ENCODE assay signal across 12 mouse cellular contexts in genomic region chr9:66887960-66888610, GRCm38 (mm10). TPM values are rescaled to one million over a fixed set of nuclear protein-coding genes. Genes with fewer than 3 reads are reported as not detected.
DNase-seq lines count a peak whose midpoint lies in the region; TF ChIP-seq lines count a peak whose summit lies in the region.
"Had no signal": no experiment of that assay in that cellular context is flagged by ENCODE, and none has a peak within 500 bp of the region (broad histone marks: within the 10 kb centered on the region; RNA-seq: fewer than 3 reads in every experiment).

No protein-coding gene starts in this region.

- no peaks in the 10 kb centered on the region for H3K36me3 ChIP-seq in thymus, adult 2 months (ENCODE audit: control insufficient read depth, insufficient read depth, low read length)
- H3K36me3 ChIP-seq in macrophage (ENCODE audit: inconsistent target) = no peaks in the 10 kb centered on the region

- no peak overlapping the region for H3K4me3 ChIP-seq in thymus, adult 2 months (ENCODE audit: control insufficient read depth, insufficient read depth, low read length)
- H3K4me3 ChIP-seq in macrophage (ENCODE audit: inconsistent target) = no peak overlapping the region

- peaks cover 97% of the 10 kb centered on the region for H3K79me2 ChIP-seq in macrophage (ENCODE audit: inconsistent target)

- TF ChIP-seq POLR2A in thymus, adult 2 months (IDR thresholded peaks at IDR 0.05; ENCODE audit: control insufficient read depth, extremely low read depth, insufficient read depth, low read length, poor library complexity) = no peak

- no peak for TF ChIP-seq CTCF in thymus, adult 2 months (IDR thresholded peaks at IDR 0.05; ENCODE audit: borderline replicate concordance, control insufficient read depth, extremely low read depth, insufficient read depth, low read length, poor library complexity)

- DNase-seq in embryo, embryonic 10.5 days (ENCODE audit: low spot score) = peak; percentile 31
- DNase-seq in embryo, embryonic 9.5 days (ENCODE audit: extremely low spot score) = no peak
- DNase-seq in thymus, adult 2 months = no peak
- no peak for DNase-seq in thymus, postnatal 36 days
- DNase-seq in urinary bladder, postnatal 10 days (ENCODE audit: low spot score) = no peak
- DNase-seq in urinary bladder, postnatal 36 days (ENCODE audit: low spot score in 2 of 2) = no peak
- DNase-seq in thymus, postnatal 10 days (ENCODE audit: low spot score in 2 of 2) = no peak
- DNase-seq: cerebellum, postnatal 14 days; gastrocnemius, postnatal 36 days; lung, adult 18-20 months; right cerebral cortex, adult 18-20 months had no signal

- H3K27ac ChIP-seq in thymus, adult 2 months (ENCODE audit: control insufficient read depth, insufficient read depth, low read length) = peak overlapping the region; percentile 87
- peak overlapping the region; percentile 99 for H3K27ac ChIP-seq in macrophage

- H3K4me1 ChIP-seq in thymus, adult 2 months (replicated peaks; ENCODE audit: control insufficient read depth, insufficient read depth, low read length) = peaks cover 6% of the 10 kb centered on the region

- 12% methylated on average over 6 of the region's 6 CpGs for WGBS in thymus, adult 2 months
- WGBS in macrophage (ENCODE audit: missing documents) = 18% methylated on average over 4 of the region's 6 CpGs

- no peaks in the 10 kb centered on the region for H3K27me3 ChIP-seq in thymus, adult 2 months (ENCODE audit: control insufficient read depth, insufficient read depth, low read length)

RNA-seq across cellular contexts. Expression of gene Rab8b, which starts 31.4 kb away (rescaled TPM):
- 24.7 and 27.6 TPM in 2 replicates for polyA plus RNA-seq in thymus, adult 2 months (2012; rRNA removed)
- 100 to 1,000 TPM in 24 of 26 experiments, 10 to 100 TPM in 2; 75.0 to 334 (median 129) TPM for total RNA-seq in macrophage (2018; cell fraction: chromatin; rRNA removed)
- 100 to 1,000 TPM; 225 to 568 (median 292) TPM for total RNA-seq in macrophage (2018; cell fraction: cytosol; rRNA removed)
- 100 to 1,000 TPM; 152 to 371 (median 210) TPM for total RNA-seq in macrophage (2018; cell fraction: nucleus; rRNA removed)
- polyA plus RNA-seq in macrophage (2018) = 189 to 289 TPM (median 212 TPM) in 3 replicates

RNA-seq across cellular contexts. Expression of gene Aph1c, which starts 53.6 kb away (rescaled TPM):
- polyA plus RNA-seq in thymus, adult 2 months (2012; rRNA removed) = 1.1 and 1.5 TPM in 2 replicates
- total RNA-seq in macrophage (2018; cell fraction: chromatin; rRNA removed) = 100 to 1,000 TPM in 2 of 26 experiments, 10 to 100 TPM in 17, 1 to 10 TPM in 7; 1.8 to 107 (median 24.8) TPM
- 100 to 1,000 TPM in 9 of 26 experiments, 10 to 100 TPM in 17; 27.9 to 148 (median 70.1) TPM for total RNA-seq in macrophage (2018; cell fraction: cytosol; rRNA removed)
- 100 to 1,000 TPM in 6 of 26 experiments, 10 to 100 TPM in 20; 20.2 to 162 (median 62.6) TPM for total RNA-seq in macrophage (2018; cell fraction: nucleus; rRNA removed)
- polyA plus RNA-seq in macrophage (2018) = 28.2 to 132 TPM (median 63.8 TPM) in 3 replicates

RNA-seq across cellular contexts. Expression of gene Rps27l, which starts 57.8 kb away (rescaled TPM):
- 52.2 and 61.1 TPM in 2 replicates for polyA plus RNA-seq in thymus, adult 2 months (2012; rRNA removed)
- total RNA-seq in macrophage (2018; cell fraction: chromatin; rRNA removed) = 10 to 100 TPM in 11 of 26 experiments, 1 to 10 TPM in 15; 2.9 to 55.4 (median 8.2) TPM
- 100 to 1,000 TPM; 179 to 384 (median 241) TPM for total RNA-seq in macrophage (2018; cell fraction: cytosol; rRNA removed)
- 10 to 100 TPM; 10.3 to 61.2 (median 24.7) TPM for total RNA-seq in macrophage (2018; cell fraction: nucleus; rRNA removed)
- polyA plus RNA-seq in macrophage (2018) = 167 to 496 TPM (median 309 TPM) in 3 replicates

Comparison
In these comparisons a context has a peak if more than half of its experiments do, and no peak if none do; other contexts are left out.
1. RNA of gene Aph1c, which starts 53.6 kb away (polyA plus RNA-seq): 28.2 to 132 TPM in macrophage; 1.1 to 1.5 TPM in thymus, adult 2 months; every median in the first group is over 10 times any median in the second.